Mouse (Mus musculus) heart, embryonic 16.5 days (tissue): ENCODE data around the gene Gramd1b. TPM values are rescaled to one million over a fixed set of nuclear protein-coding genes. Genes with fewer than 3 reads are reported as not detected.

ENCODE experiments used
- ATAC-seq: fragments of 200-750 bp; cut with Nextera tagmentation; replicated peaks from 2 replicates; pipeline ENCODE4 v1.8.0; 2017; ENCODE audit warnings: moderate number of reproducible peaks; ENCODE audit not compliant: insufficient read depth, low FRiP score; ENCODE audit errors: extremely low read depth
- H3K27ac ChIP-seq: fragments of 300-500 bp; sonication (generic); 2 replicates; pipeline ENCODE4 v1.5.1; 2014; ENCODE audit warnings: mild to moderate bottlenecking, low read length, control low read depth, moderate library complexity
- H3K27me3 ChIP-seq: fragments of 300-500 bp; sonication (generic); 2 replicates; pipeline ENCODE4 v1.6.1; 2014; ENCODE audit warnings: low read length, mixed read lengths; ENCODE audit not compliant: control insufficient read depth, insufficient read depth
- H3K36me3 ChIP-seq: fragments of 300-500 bp; sonication (generic); 2 replicates; pipeline ENCODE4 v1.6.1; 2014; ENCODE audit not compliant: control insufficient read depth, insufficient read depth
- H3K4me1 ChIP-seq: fragments of 300-500 bp; sonication (generic); 2 replicates; pipeline ENCODE4 v1.6.1; 2014; ENCODE audit warnings: low read length, mixed read lengths; ENCODE audit not compliant: control insufficient read depth, insufficient read depth
- H3K4me2 ChIP-seq: fragments of 300-500 bp; sonication (generic); 2 replicates; pipeline ENCODE4 v1.6.1; 2014; ENCODE audit warnings: low read depth, mild to moderate bottlenecking, control low read depth, low read length
- H3K4me3 ChIP-seq: fragments of 300-500 bp; sonication (generic); 2 replicates; pipeline ENCODE4 v1.5.1; 2014; ENCODE audit warnings: mild to moderate bottlenecking, control low read depth, low read length
- H3K9ac ChIP-seq: fragments of 300-500 bp; sonication (generic); 2 replicates; pipeline ENCODE4 v1.6.1; 2014; ENCODE audit warnings: low read length, control low read depth
- H3K9me3 ChIP-seq: fragments of 300-500 bp; sonication (generic); replicated peaks from 2 replicates; pipeline ENCODE4 v1.6.1; 2016; ENCODE audit warnings: low read length; ENCODE audit not compliant: control insufficient read depth
- WGBS: fragments of 180-500 bp; shearing (Covaris S2); extraction: QIAGEN DNeasy Blood & Tissue Kit; methylation state at CpG from one replicate; pipeline ENCODE4 v1.1.7; 2014; 5-methylcytosine and 5-hydroxymethylcytosine counted together
- polyA plus RNA-seq: library from polyadenylated mRNA; unstranded; fragments of >200 nt; fragmentation: Nextera tagmentation; extraction: Ambion mirVana; gene quantifications from 2 replicates; pipeline ENCODE4 v1.2.1, GENCODE M21; 2015

Gene Gramd1b
- polyA plus RNA-seq, 1 experiment from 2014 or later: 5.9 TPM

- Histone ChIP-seq H3K9ac (no peak overlapping the region), H3K36me3 (no peaks in the 10 kb centered on the region), H3K27ac (peak overlapping the region; percentile 61), H3K9me3 (no peaks in the 10 kb centered on the region), H3K4me3 (no peak overlapping the region), H3K4me1 (peaks cover 26% of the 10 kb centered on the region), H3K27me3 (no peaks in the 10 kb centered on the region), H3K4me2 (no peak overlapping the region)
- 76% methylated on average over 9 of the region's 9 CpGs for WGBS
- ATAC-seq: no peak
Measured at GRCm38 (mm10) chr9:40426282-40426964, 104.8 kb downstream of the Gramd1b start.

GRCm38 (mm10) chr9:40424874-40425273, 106.3 kb downstream of the Gramd1b start:
- Histone ChIP-seq H3K9ac (no peak overlapping the region), H3K27me3 (no peaks in the 10 kb centered on the region), H3K4me1 (peaks cover 37% of the 10 kb centered on the region), H3K4me2 (no peak overlapping the region), H3K27ac (no peak overlapping the region), H3K9me3 (no peaks in the 10 kb centered on the region), H3K4me3 (no peak overlapping the region), H3K36me3 (no peaks in the 10 kb centered on the region)
- ATAC-seq: no peak

- H3K4me1 ChIP-seq: peaks cover 39% of the 10 kb centered on the region
- 73% methylated on average over 6 of the region's 6 CpGs for WGBS
- H3K36me3 ChIP-seq: no peaks in the 10 kb centered on the region
- no peak for ATAC-seq
- H3K27ac ChIP-seq: no peak overlapping the region
- no peaks in the 10 kb centered on the region for H3K9me3 ChIP-seq
- H3K4me3 ChIP-seq: no peak overlapping the region
- no peak overlapping the region for H3K9ac ChIP-seq
- no peaks in the 10 kb centered on the region for H3K27me3 ChIP-seq
- H3K4me2 ChIP-seq: no peak overlapping the region
Measured at GRCm38 (mm10) chr9:40423427-40423867, 107.7 kb downstream of the Gramd1b start.

- no peak overlapping the region for H3K9ac ChIP-seq
- ATAC-seq: 0 out of 2 replicates have a peak, but pooled peaks have one; percentile 20
- H3K27me3 ChIP-seq: no peaks in the 10 kb centered on the region
- 48% methylated on average over 11 of the region's 11 CpGs for WGBS
- no peaks in the 10 kb centered on the region for H3K36me3 ChIP-seq
- no peak overlapping the region for H3K4me2 ChIP-seq
- H3K27ac ChIP-seq: peak overlapping the region; percentile 6; the same call in 1 of the 2 replicates
- H3K4me1 ChIP-seq: peaks cover 37% of the 10 kb centered on the region
- H3K9me3 ChIP-seq: no peaks in the 10 kb centered on the region
- H3K4me3 ChIP-seq: no peak overlapping the region
Measured at GRCm38 (mm10) chr9:40422368-40423057, 108.7 kb downstream of the Gramd1b start.

GRCm38 (mm10) chr9:40420652-40421335, 110.4 kb downstream of the Gramd1b start:
- H3K9me3 ChIP-seq: no peaks in the 10 kb centered on the region
- H3K4me1 ChIP-seq: peaks cover 29% of the 10 kb centered on the region
- H3K36me3 ChIP-seq: no peaks in the 10 kb centered on the region
- WGBS: 46% methylated on average over 15 of the region's 15 CpGs
- H3K27me3 ChIP-seq: no peaks in the 10 kb centered on the region
- H3K4me2 ChIP-seq: peak overlapping the region; percentile 33
- no peak overlapping the region for H3K4me3 ChIP-seq
- H3K9ac ChIP-seq: no peak overlapping the region; the same call in 1 of the 2 replicates
- peak overlapping the region; percentile 76 for H3K27ac ChIP-seq
- peak; percentile 86 for ATAC-seq

GRCm38 (mm10) chr9:40418803-40419202, 112.4 kb downstream of the Gramd1b start:
- Histone ChIP-seq H3K4me1 (peaks cover 32% of the 10 kb centered on the region), H3K36me3 (no peaks in the 10 kb centered on the region), H3K4me3 (no peak overlapping the region), H3K27me3 (no peaks in the 10 kb centered on the region), H3K9ac (no peak overlapping the region), H3K27ac (no peak overlapping the region), H3K9me3 (no peaks in the 10 kb centered on the region), H3K4me2 (no peak overlapping the region)
- 60% methylated on average over 5 of the region's 5 CpGs for WGBS
- no peak for ATAC-seq

GRCm38 (mm10) chr9:40416150-40416549, 115.0 kb downstream of the Gramd1b start:
- no peak for ATAC-seq

GRCm38 (mm10) chr9:40414904-40415766, 116.0 kb downstream of the Gramd1b start:
- peak; percentile 52; the same call in 1 of the 2 replicates for ATAC-seq
- WGBS: 29% methylated on average over 18 of the region's 18 CpGs
- H3K9ac ChIP-seq: peak overlapping the region; percentile 81

More at GRCm38 (mm10) chr9:40416150-40416549, 115.0 kb downstream of the Gramd1b start:
- WGBS: 79% methylated on average over 7 of the region's 7 CpGs
- peaks cover 22% of the 10 kb centered on the region for H3K4me1 ChIP-seq
- no peaks in the 10 kb centered on the region for H3K9me3 ChIP-seq
- H3K4me2 ChIP-seq: no peak overlapping the region
- no peak overlapping the region for H3K9ac ChIP-seq
- no peak overlapping the region for H3K4me3 ChIP-seq
- H3K36me3 ChIP-seq: no peaks in the 10 kb centered on the region
- H3K27me3 ChIP-seq: no peaks in the 10 kb centered on the region
- H3K27ac ChIP-seq: no peak overlapping the region

More at GRCm38 (mm10) chr9:40414904-40415766, 116.0 kb downstream of the Gramd1b start:
- H3K27me3 ChIP-seq: no peaks in the 10 kb centered on the region
- no peaks in the 10 kb centered on the region for H3K36me3 ChIP-seq
- H3K9me3 ChIP-seq: no peaks in the 10 kb centered on the region
- H3K27ac ChIP-seq: peak overlapping the region; percentile 52; the same call in 1 of the 2 replicates
- peaks cover 12% of the 10 kb centered on the region for H3K4me1 ChIP-seq
- peak overlapping the region; percentile 89 for H3K4me2 ChIP-seq
- peak overlapping the region; percentile 68 for H3K4me3 ChIP-seq
